Mouse (Mus musculus): ENCODE measurements around the gene Pla2g12a. TPM values are rescaled to one million over a fixed set of nuclear protein-coding genes. Genes with fewer than 3 reads are reported as not detected.
A peak's percentile ranks its signal among the peaks of the same experiment; 100 is the strongest.

The Pla2g12a gene
- 100 to 1,000 TPM in 1 of 2 experiments, 10 to 100 TPM in 1; 86.2 to 154 TPM for total RNA-seq (2021)
- long read RNA-seq, experiment 1, transcript Pla2g12a-201 (4 exons, 1,561 nt) = major isoform, 343 of 357 reads
- long read RNA-seq, experiment 1, transcript Pla2g12a-203 (1 exons, 2,992 nt) = minor isoform, 6 of 357 reads
- long read RNA-seq, experiment 1, partial matches to known transcripts = 1 of 357 reads
- long read RNA-seq, experiment 1, other reads (novel, unspliced or antisense) = 7 of 357 reads
- long read RNA-seq, experiment 2, transcript Pla2g12a-203 (1 exons, 2,992 nt) = minor isoform, 11 of 479 reads
- long read RNA-seq, experiment 2, transcript Pla2g12a-201 (4 exons, 1,561 nt) = major isoform, 458 of 479 reads
- long read RNA-seq, experiment 2, partial matches to known transcripts = 1 of 479 reads
- long read RNA-seq, experiment 2, other reads (novel, unspliced or antisense) = 8 of 479 reads

GRCm38 (mm10) chr3:129878405-129879021 is at the start of gene Pla2g12a:
TSS of gene Pla2g12a (plus strand) at chr3:129878606.
- intact Hi-C loops (cut with DNase I) = loop anchor here (2.0 to 5.0 kb wide), 2 partner anchors 48 to 179 kb away; partner anchors contain the start of gene Gar1
- no peak for TF ChIP-seq CTCF (IDR thresholded peaks at IDR 0.05)
- DNase-seq = peak; percentile 96

DNA sequence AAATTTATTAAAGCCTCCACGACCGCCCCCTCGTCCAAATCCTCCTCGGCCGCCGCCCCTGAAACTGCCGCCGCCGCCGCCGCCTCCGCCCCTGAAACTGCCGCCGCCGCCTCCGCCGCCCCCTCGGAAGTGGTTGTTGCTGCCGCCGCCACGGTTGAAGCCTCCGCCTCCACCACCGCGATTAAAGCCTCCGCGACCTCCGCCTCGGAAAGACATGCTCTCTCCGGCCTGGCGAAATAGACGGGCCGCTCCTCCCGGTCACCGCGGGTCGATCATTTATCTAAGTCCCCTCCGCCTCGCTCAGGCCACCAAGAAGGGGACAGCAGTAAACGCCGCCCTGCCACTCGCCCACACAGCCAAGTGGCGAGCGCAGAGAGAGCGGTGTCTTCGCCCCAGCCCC is 47.8 kb upstream of the Pla2g12a start:
- Histone ChIP-seq H3K27ac (peak overlapping the region; percentile 97), H3K4me3 (peak overlapping the region; percentile 84)
- intact Hi-C loops (cut with DNase I) = loop anchor here (2.0 to 5.0 kb wide), 3 partner anchors 48 to 902 kb away; partner anchors contain the start of genes Pla2g12a, Rpl34 and Sec24b
- DNase-seq = no peak
- no peak for TF ChIP-seq CTCF (IDR thresholded peaks at IDR 0.05)

More at GRCm38 (mm10) chr3:129878405-129879021, at the start of gene Pla2g12a:
- peak within 1 kb of the TSS; percentile 92 for H3K27ac ChIP-seq
- H3K4me3 ChIP-seq = peak within 1 kb of the TSS; percentile 96

GRCm38 (mm10) chr3:129831035-129831568 is 47.3 kb upstream of the Pla2g12a start, which contains the start of gene Gar1:
TSS of gene Gar1 (minus strand) at chr3:129831396.
- peak within 1 kb of the TSS; percentile 97 for H3K27ac ChIP-seq
- intact Hi-C loops (cut with DNase I) = loop anchor here (2.0 to 5.0 kb wide), 3 partner anchors 48 to 901 kb away; partner anchors contain the start of genes Pla2g12a, Rpl34 and Sec24b
- H3K4me3 ChIP-seq = peak within 1 kb of the TSS; percentile 84
- DNase-seq = peak; percentile 97
- TF ChIP-seq CTCF (IDR thresholded peaks at IDR 0.05) = no peak

- H3K4me3 ChIP-seq = no peak within 1 kb of the TSS
- intact Hi-C loops (cut with DNase I) = no loop called here
- H3K27ac ChIP-seq = no peak within 1 kb of the TSS
Observed at GRCm38 (mm10) chr3:129835388-129835934, 42.9 kb upstream of the Pla2g12a start, which contains the start of gene Cfi. TSS of gene Cfi (plus strand) at chr3:129835884.

DNA sequence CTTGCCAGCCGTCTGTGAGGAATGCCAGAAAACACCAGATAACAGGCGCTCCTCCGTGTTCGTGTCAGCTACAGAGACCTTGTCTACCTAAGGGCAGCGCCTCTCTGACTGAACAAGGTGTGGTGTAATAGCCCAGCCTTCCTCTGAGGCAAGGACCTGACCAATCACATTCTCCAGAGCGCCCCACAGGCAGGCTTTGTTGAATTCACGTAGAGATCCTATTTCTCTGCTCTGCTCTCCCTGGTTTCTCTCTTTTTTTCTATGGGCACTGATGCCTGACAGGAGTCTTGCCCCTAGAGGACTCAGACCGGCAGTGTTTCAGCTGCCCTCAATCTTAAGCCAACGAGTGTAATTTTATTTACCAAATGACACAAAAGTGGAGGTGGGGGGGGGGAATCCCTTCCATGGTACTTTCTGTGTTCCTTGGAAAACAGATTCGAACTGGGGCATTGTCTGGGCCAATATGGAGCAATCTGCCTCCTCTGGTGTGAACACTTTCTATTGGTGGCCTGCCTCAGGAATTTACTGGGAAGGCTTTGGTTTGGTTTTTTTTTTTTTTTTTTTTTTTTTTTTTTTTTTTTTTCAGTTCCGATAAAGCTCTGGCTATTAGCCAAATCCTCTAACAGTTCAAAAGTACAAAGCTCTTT is 42.2 kb upstream of the Pla2g12a start:
- TF ChIP-seq CTCF (IDR thresholded peaks at IDR 0.05) = no peak
- Histone ChIP-seq H3K27ac (no peak overlapping the region), H3K4me3 (no peak overlapping the region)
- intact Hi-C loops (cut with DNase I) = no loop called here
- DNase-seq = no peak

More at GRCm38 (mm10) chr3:129835388-129835934, 42.9 kb upstream of the Pla2g12a start, which contains the start of gene Cfi:
- no peak for TF ChIP-seq CTCF (IDR thresholded peaks at IDR 0.05)
- no peak for DNase-seq

GRCm38 (mm10) chr3:129836965-129837364 is 41.4 kb upstream of the Pla2g12a start:
- no peak overlapping the region for H3K27ac ChIP-seq
- intact Hi-C loops (cut with DNase I) = no loop called here
- no peak for DNase-seq
- no peak for TF ChIP-seq CTCF (IDR thresholded peaks at IDR 0.05)
- H3K4me3 ChIP-seq = no peak overlapping the region

DNA sequence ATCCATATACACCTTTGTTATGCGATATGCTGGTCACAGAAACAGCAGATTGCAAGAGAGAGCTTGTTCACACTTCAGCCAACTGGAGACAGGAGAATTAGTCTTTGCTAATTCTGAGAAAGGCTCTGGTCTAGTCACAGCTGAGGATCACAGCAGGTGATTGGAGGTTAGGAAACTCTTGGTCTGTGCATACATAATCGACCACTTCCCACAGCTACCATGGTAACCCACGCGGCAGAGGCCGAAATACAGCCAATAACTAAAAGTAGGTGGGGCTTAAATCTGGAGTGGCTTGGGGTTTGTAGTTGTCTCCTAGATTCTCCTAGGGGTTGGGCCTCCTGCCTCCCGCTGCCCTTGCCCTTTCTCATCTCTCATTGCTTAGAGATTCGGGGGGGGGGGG is 40.4 kb upstream of the Pla2g12a start:
- H3K4me3 ChIP-seq = no peak overlapping the region
- H3K27ac ChIP-seq = no peak overlapping the region
- TF ChIP-seq CTCF (IDR thresholded peaks at IDR 0.05) = no peak
- intact Hi-C loops (cut with DNase I) = no loop called here
- no peak for DNase-seq

GRCm38 (mm10) chr3:129845868-129846267 is 32.5 kb upstream of the Pla2g12a start:
- Histone ChIP-seq H3K4me3 (no peak overlapping the region), H3K27ac (no peak overlapping the region)
- no peak for TF ChIP-seq CTCF (IDR thresholded peaks at IDR 0.05)
- intact Hi-C loops (cut with DNase I) = no loop called here
- DNase-seq = no peak

GRCm38 (mm10) chr3:129846846-129847245 is 31.6 kb upstream of the Pla2g12a start:
- H3K4me3 ChIP-seq = no peak overlapping the region
- DNase-seq = no peak
- TF ChIP-seq CTCF (IDR thresholded peaks at IDR 0.05) = no peak
- H3K27ac ChIP-seq = no peak overlapping the region
- intact Hi-C loops (cut with DNase I) = no loop called here

- intact Hi-C loops (cut with DNase I) = loop anchor here (2.0 kb wide), 1 partner anchor 218 kb away; no protein-coding TSS in a partner anchor
- no peak overlapping the region for H3K27ac ChIP-seq
- H3K4me3 ChIP-seq = no peak overlapping the region
- DNase-seq = no peak
- TF ChIP-seq CTCF (IDR thresholded peaks at IDR 0.05) = no peak
Observed at GRCm38 (mm10) chr3:129862592-129862991, 15.8 kb upstream of the Pla2g12a start.

DNA sequence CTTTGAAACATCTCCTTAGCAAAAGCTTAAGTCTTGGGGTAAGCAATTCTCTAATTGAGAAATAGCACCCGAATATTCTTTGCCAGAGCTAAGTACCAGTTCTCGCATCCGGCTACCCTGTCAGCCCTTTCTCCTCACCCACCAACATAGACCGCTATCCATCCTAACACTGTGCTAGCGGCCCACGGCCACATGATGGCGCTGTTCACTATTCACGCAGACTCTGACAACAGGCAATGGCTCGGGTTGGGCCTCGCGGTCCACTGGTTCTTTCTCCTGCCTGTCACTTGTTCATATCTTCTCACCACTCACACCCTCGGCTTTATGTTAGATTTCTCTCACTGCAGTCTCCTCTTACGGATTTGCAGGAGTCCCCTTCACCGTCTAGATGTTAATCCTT is 14.7 kb upstream of the Pla2g12a start:
- intact Hi-C loops (cut with DNase I) = loop anchor here (2.0 kb wide), 1 partner anchor 217 kb away; no protein-coding TSS in a partner anchor

DNA sequence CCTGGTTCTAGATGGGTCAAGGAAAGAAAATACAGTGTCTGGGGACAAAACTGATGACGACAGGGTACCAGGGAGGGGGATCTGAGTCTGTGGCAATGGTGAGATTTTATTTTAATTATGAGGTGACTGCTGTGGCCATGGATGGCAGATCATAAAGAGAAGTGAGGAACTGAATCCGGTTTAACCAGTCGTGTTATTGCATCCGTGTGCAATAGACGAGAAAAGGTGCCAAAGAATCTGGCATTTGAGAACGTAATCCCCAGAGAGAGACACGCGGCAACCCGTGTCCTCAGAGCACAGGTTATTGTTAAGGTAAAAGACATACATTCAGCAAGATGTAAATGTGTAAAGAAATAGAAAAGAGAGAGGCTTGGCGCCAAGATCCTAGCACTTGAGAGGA is 1.1 kb upstream of the Pla2g12a start:
- no peak overlapping the region for H3K27ac ChIP-seq
- intact Hi-C loops (cut with DNase I) = loop anchor here (5.0 kb wide), 1 partner anchor 180 kb away; no protein-coding TSS in a partner anchor
- H3K4me3 ChIP-seq = no peak overlapping the region
- no peak for DNase-seq
- TF ChIP-seq CTCF (IDR thresholded peaks at IDR 0.05) = no peak

More for the DNA sequence above, 14.7 kb upstream of the Pla2g12a start:
- peak; percentile 73 for TF ChIP-seq CTCF (IDR thresholded peaks at IDR 0.05)
- Histone ChIP-seq H3K4me3 (no peak overlapping the region), H3K27ac (no peak overlapping the region)
- peak; percentile 46 for DNase-seq
